Mouse (Mus musculus) kidney, adult 2 months (tissue): ENCODE measurements at regions not wholly inside any gene's neighbourhood (a gene's known extent, or its start where the extent isn't known, plus 50 kb on each side); places are given as distances from the start of the nearest gene placed in this dataset.

ENCODE experiments used
- DNase-seq: peaks from one replicate; pipeline ENCODE4 v3.0.0; 2021
- H3K27ac ChIP-seq: fragments of 200-500 bp; 2 replicates; pipeline ENCODE4 v1.5.1; 2012; ENCODE audit warnings: low read depth, low read length, control low read depth, inconsistent platforms; ENCODE audit not compliant: insufficient read depth
- H3K27me3 ChIP-seq: fragments of 200-500 bp; replicated peaks from 2 replicates; pipeline ENCODE4 v1.6.1; 2012; ENCODE audit warnings: mild to moderate bottlenecking, moderate library complexity, low read length, inconsistent platforms; ENCODE audit not compliant: control insufficient read depth, insufficient read depth
- H3K36me3 ChIP-seq: fragments of 200-500 bp; 2 replicates; pipeline ENCODE4 v1.6.1; 2012; ENCODE audit warnings: mild to moderate bottlenecking, moderate library complexity, low read length, inconsistent platforms; ENCODE audit not compliant: control insufficient read depth, insufficient read depth
- H3K4me1 ChIP-seq: fragments of 200-500 bp; 2 replicates; pipeline ENCODE4 v1.6.1; 2011; ENCODE audit warnings: low read length; ENCODE audit not compliant: control insufficient read depth, insufficient read depth
- H3K4me3 ChIP-seq: fragments of 200-500 bp; 2 replicates; pipeline ENCODE4 v1.5.1; 2011; ENCODE audit warnings: mild to moderate bottlenecking, low read depth, low read length, control low read depth; ENCODE audit not compliant: insufficient read depth
- CTCF ChIP-seq: fragments of 200-500 bp; conservative IDR thresholded peaks from 2 replicates; pipeline ENCODE4 v1.5.1; 2011; ENCODE audit warnings: low read depth, mild to moderate bottlenecking, control low read depth, low read length, moderate library complexity, mixed read lengths; ENCODE audit not compliant: insufficient read depth, insufficient read length
- POLR2A ChIP-seq: fragments of 200-500 bp; IDR thresholded peaks from one replicate; pipeline ENCODE4 v1.6.1; 2011; ENCODE audit warnings: low read depth, low read length, control low read depth
- WGBS: fragments of 180-500 bp; shearing (Covaris S2); methylation state at CpG from one replicate; pipeline ENCODE4 v1.1.7; 2018; 5-methylcytosine and 5-hydroxymethylcytosine counted together

- H3K36me3 ChIP-seq: no peaks in the 10 kb centered on the region
- no peak overlapping the region for H3K4me3 ChIP-seq
- WGBS: 32% methylated on average over 4 of the region's 4 CpGs
- TF ChIP-seq CTCF (no peak), POLR2A (no peak)
- DNase-seq: peak; percentile 71
- H3K27ac ChIP-seq: no peak overlapping the region
- peaks cover 4% of the 10 kb centered on the region for H3K4me1 ChIP-seq
- no peaks in the 10 kb centered on the region for H3K27me3 ChIP-seq
These were observed 146.0 kb upstream of the Mpped2 start for GRCm38 (mm10) chr2:106547117-106547516.

GRCm38 (mm10) chr2:106553666-106554065, 139.4 kb upstream of the Mpped2 start:
- Histone ChIP-seq H3K27me3 (no peaks in the 10 kb centered on the region), H3K36me3 (no peaks in the 10 kb centered on the region), H3K27ac (no peak overlapping the region), H3K4me3 (no peak overlapping the region), H3K4me1 (no peaks in the 10 kb centered on the region)
- peak; percentile 72 for DNase-seq
- TF ChIP-seq CTCF (no peak), POLR2A (no peak)
- WGBS: 46% methylated on average over 5 of the region's 5 CpGs

GRCm38 (mm10) chr2:106561571-106562090, 131.4 kb upstream of the Mpped2 start:
- WGBS: 81% methylated on average over 3 of the region's 3 CpGs
- H3K4me3 ChIP-seq: no peak overlapping the region
- no peaks in the 10 kb centered on the region for H3K27me3 ChIP-seq
- no peak for DNase-seq
- no peak for TF ChIP-seq CTCF
- no peak for TF ChIP-seq POLR2A
- no peaks in the 10 kb centered on the region for H3K36me3 ChIP-seq
- H3K4me1 ChIP-seq: no peaks in the 10 kb centered on the region
- H3K27ac ChIP-seq: no peak overlapping the region

GRCm38 (mm10) chr2:106570226-106570625, 122.8 kb upstream of the Mpped2 start:
- peaks cover 6% of the 10 kb centered on the region; the same call in 1 of the 2 replicates for H3K4me1 ChIP-seq
- WGBS: 44% methylated on average over 1 of the region's 1 CpGs

GRCm38 (mm10) chr2:106571346-106571745, 121.7 kb upstream of the Mpped2 start:
- no peak overlapping the region for H3K4me3 ChIP-seq
- H3K27me3 ChIP-seq: no peaks in the 10 kb centered on the region
- H3K27ac ChIP-seq: peak overlapping the region; percentile 82; the same call in 1 of the 2 replicates
- TF ChIP-seq CTCF: no peak
- TF ChIP-seq POLR2A: no peak
- no peaks in the 10 kb centered on the region for H3K36me3 ChIP-seq
- peak; percentile 68 for DNase-seq
- WGBS: 62% methylated on average over 3 of the region's 3 CpGs
- H3K4me1 ChIP-seq: peaks cover 6% of the 10 kb centered on the region; the same call in 1 of the 2 replicates

More at GRCm38 (mm10) chr2:106570226-106570625, 122.8 kb upstream of the Mpped2 start:
- H3K36me3 ChIP-seq: no peaks in the 10 kb centered on the region
- TF ChIP-seq CTCF (no peak), POLR2A (no peak)
- H3K4me3 ChIP-seq: no peak overlapping the region
- H3K27ac ChIP-seq: peak overlapping the region; percentile 64
- DNase-seq: peak; percentile 81
- H3K27me3 ChIP-seq: no peaks in the 10 kb centered on the region

- H3K4me1 ChIP-seq: peaks cover 6% of the 10 kb centered on the region; the same call in 1 of the 2 replicates
- peak; percentile 65 for DNase-seq
- H3K27me3 ChIP-seq: no peaks in the 10 kb centered on the region
- no peaks in the 10 kb centered on the region for H3K36me3 ChIP-seq
- H3K4me3 ChIP-seq: no peak overlapping the region
- WGBS: 45% methylated on average over 2 of the region's 2 CpGs
- H3K27ac ChIP-seq: peak overlapping the region; percentile 16; the same call in 1 of the 2 replicates
- TF ChIP-seq POLR2A (no peak), CTCF (no peak)
These were observed 121.2 kb upstream of the Mpped2 start for GRCm38 (mm10) chr2:106571913-106572312.

- 46% methylated on average over 4 of the region's 4 CpGs for WGBS
These were observed 116.2 kb upstream of the Mpped2 start for GRCm38 (mm10) chr2:106576746-106577323.

More at GRCm38 (mm10) chr2:106576746-106577323, 116.2 kb upstream of the Mpped2 start:
- TF ChIP-seq CTCF: no peak
- TF ChIP-seq POLR2A: no peak
- Histone ChIP-seq H3K4me1 (no peaks in the 10 kb centered on the region; the same call in 1 of the 2 replicates), H3K4me3 (no peak overlapping the region), H3K36me3 (no peaks in the 10 kb centered on the region), H3K27ac (no peak overlapping the region), H3K27me3 (no peaks in the 10 kb centered on the region)
- peak; percentile 7 for DNase-seq
